Mouse (Mus musculus) lung, adult 2 months (tissue): ENCODE measurements around the gene Msantd1.

Source experiments
- CTCF ChIP-seq: fragments of 200-500 bp; IDR thresholded peaks from 2 replicates; pipeline ENCODE4 v1.5.1; 2011; ENCODE audit warnings: mild to moderate bottlenecking, low read length, control low read depth; ENCODE audit not compliant: insufficient read depth
- POLR2A ChIP-seq: fragments of 200-500 bp; IDR thresholded peaks from 2 replicates; pipeline ENCODE4 v1.6.1; 2011; ENCODE audit warnings: low read depth, mild to moderate bottlenecking, control low read depth, low read length, borderline replicate concordance; ENCODE audit errors: extremely low read depth

GRCm38 (mm10) chr5:34889252-34889651 is 18.6 kb upstream of the Msantd1 start:
- no peak for TF ChIP-seq CTCF
- TF ChIP-seq POLR2A: no peak
